Mouse (Mus musculus): ENCODE measurements around the gene Arhgef3. TPM values are rescaled to one million over a fixed set of nuclear protein-coding genes. Genes with fewer than 3 reads are reported as not detected.

The Arhgef3 gene
- total and polyA plus RNA-seq, 3 experiments = 6.7 to 15.2 (median 11.9) TPM

GRCm38 (mm10) chr14:27220297-27220696 is 105.6 kb downstream of the Arhgef3 start:
- Histone ChIP-seq H3K4me3 (ENCODE audit: low read depth, low read length) (no peak overlapping the region), H3K9me3 (replicated peaks) (no peaks in the 10 kb centered on the region), H3K27me3 (ENCODE audit: insufficient read depth, low read length) (no peaks in the 10 kb centered on the region), H3K36me3 (replicated peaks) (no peaks in the 10 kb centered on the region), H3K4me1 (ENCODE audit: insufficient read depth, low read depth, low read length) (no peaks in the 10 kb centered on the region)
- TF ChIP-seq GATA1 (IDR thresholded peaks at IDR 0.05; ENCODE audit: borderline replicate concordance, low read length) (no peak), CTCF (IDR thresholded peaks at IDR 0.05; ENCODE audit: low read depth, low read length) (no peak), TAL1 (conservative IDR thresholded peaks at IDR 0.05; ENCODE audit: low read depth, low read length) (no peak), POLR2AphosphoS5 (IDR thresholded peaks at IDR 0.05; ENCODE audit: insufficient replicate concordance, low read depth, low read length) (no peak), GATA2 (IDR thresholded peaks at IDR 0.05; ENCODE audit: borderline replicate concordance, low read depth, low read length) (no peak)
- DNase-seq (ENCODE audit: low spot score) = no peak
- no peak for ATAC-seq (ENCODE audit: extremely low read depth, insufficient number of reproducible peaks, low FRiP score, poor library complexity, severe bottlenecking)

- no peaks in the 10 kb centered on the region for H3K9me3 ChIP-seq (replicated peaks)
- no peak overlapping the region for H3K4me3 ChIP-seq (ENCODE audit: low read depth, low read length)
- no peaks in the 10 kb centered on the region for H3K4me1 ChIP-seq (ENCODE audit: insufficient read depth, low read depth, low read length)
- H3K36me3 ChIP-seq (replicated peaks) = no peaks in the 10 kb centered on the region
- DNase-seq (ENCODE audit: low spot score) (no peak), ATAC-seq (ENCODE audit: extremely low read depth, insufficient number of reproducible peaks, low FRiP score, poor library complexity, severe bottlenecking) (no peak)
- H3K27me3 ChIP-seq (ENCODE audit: insufficient read depth, low read length) = no peaks in the 10 kb centered on the region
- TF ChIP-seq CTCF (IDR thresholded peaks at IDR 0.05; ENCODE audit: low read depth, low read length) = no peak
- no peak for TF ChIP-seq GATA1 (IDR thresholded peaks at IDR 0.05; ENCODE audit: borderline replicate concordance, low read length)
- no peak for TF ChIP-seq POLR2AphosphoS5 (IDR thresholded peaks at IDR 0.05; ENCODE audit: insufficient replicate concordance, low read depth, low read length)
- no peak for TF ChIP-seq TAL1 (conservative IDR thresholded peaks at IDR 0.05; ENCODE audit: low read depth, low read length)
- TF ChIP-seq GATA2 (IDR thresholded peaks at IDR 0.05; ENCODE audit: borderline replicate concordance, low read depth, low read length) = no peak
Measured at GRCm38 (mm10) chr14:27224636-27225035, 109.9 kb downstream of the Arhgef3 start.

GRCm38 (mm10) chr14:27226288-27226687 is 111.6 kb downstream of the Arhgef3 start:
- no peaks in the 10 kb centered on the region for H3K27me3 ChIP-seq (ENCODE audit: insufficient read depth, low read length)
- H3K36me3 ChIP-seq (replicated peaks) = no peaks in the 10 kb centered on the region
- DNase-seq (ENCODE audit: low spot score) (no peak), ATAC-seq (ENCODE audit: extremely low read depth, insufficient number of reproducible peaks, low FRiP score, poor library complexity, severe bottlenecking) (no peak)
- no peak overlapping the region for H3K4me3 ChIP-seq (ENCODE audit: low read depth, low read length)
- TF ChIP-seq CTCF (IDR thresholded peaks at IDR 0.05; ENCODE audit: low read depth, low read length) = no peak
- TF ChIP-seq GATA1 (IDR thresholded peaks at IDR 0.05; ENCODE audit: borderline replicate concordance, low read length) = no peak
- TF ChIP-seq GATA2 (IDR thresholded peaks at IDR 0.05; ENCODE audit: borderline replicate concordance, low read depth, low read length) = no peak
- TF ChIP-seq POLR2AphosphoS5 (IDR thresholded peaks at IDR 0.05; ENCODE audit: insufficient replicate concordance, low read depth, low read length) = no peak
- TF ChIP-seq TAL1 (conservative IDR thresholded peaks at IDR 0.05; ENCODE audit: low read depth, low read length) = no peak
- no peaks in the 10 kb centered on the region for H3K4me1 ChIP-seq (ENCODE audit: insufficient read depth, low read depth, low read length)
- no peaks in the 10 kb centered on the region for H3K9me3 ChIP-seq (replicated peaks)

GRCm38 (mm10) chr14:27228288-27228687 is 113.6 kb downstream of the Arhgef3 start:
- Histone ChIP-seq H3K36me3 (replicated peaks) (no peaks in the 10 kb centered on the region), H3K4me3 (ENCODE audit: low read depth, low read length) (no peak overlapping the region), H3K9me3 (replicated peaks) (no peaks in the 10 kb centered on the region), H3K4me1 (ENCODE audit: insufficient read depth, low read depth, low read length) (no peaks in the 10 kb centered on the region), H3K27me3 (ENCODE audit: insufficient read depth, low read length) (no peaks in the 10 kb centered on the region)
- ATAC-seq (ENCODE audit: extremely low read depth, insufficient number of reproducible peaks, low FRiP score, poor library complexity, severe bottlenecking) = no peak
- TF ChIP-seq POLR2AphosphoS5 (IDR thresholded peaks at IDR 0.05; ENCODE audit: insufficient replicate concordance, low read depth, low read length) (no peak), CTCF (IDR thresholded peaks at IDR 0.05; ENCODE audit: low read depth, low read length) (no peak), GATA2 (IDR thresholded peaks at IDR 0.05; ENCODE audit: borderline replicate concordance, low read depth, low read length) (no peak), GATA1 (IDR thresholded peaks at IDR 0.05; ENCODE audit: borderline replicate concordance, low read length) (no peak), TAL1 (conservative IDR thresholded peaks at IDR 0.05; ENCODE audit: low read depth, low read length) (no peak)
- no peak for DNase-seq (ENCODE audit: low spot score)

GRCm38 (mm10) chr14:27228941-27229371 is 114.3 kb downstream of the Arhgef3 start:
- no peaks in the 10 kb centered on the region for H3K4me1 ChIP-seq (ENCODE audit: insufficient read depth, low read depth, low read length)
- H3K27me3 ChIP-seq (ENCODE audit: insufficient read depth, low read length) = no peaks in the 10 kb centered on the region
- H3K9me3 ChIP-seq (replicated peaks) = no peaks in the 10 kb centered on the region
- no peaks in the 10 kb centered on the region for H3K36me3 ChIP-seq (replicated peaks)
- no peak overlapping the region for H3K4me3 ChIP-seq (ENCODE audit: low read depth, low read length)
- no peak for DNase-seq (ENCODE audit: low spot score)
- TF ChIP-seq GATA2 (IDR thresholded peaks at IDR 0.05; ENCODE audit: borderline replicate concordance, low read depth, low read length) (no peak), CTCF (IDR thresholded peaks at IDR 0.05; ENCODE audit: low read depth, low read length) (no peak), GATA1 (IDR thresholded peaks at IDR 0.05; ENCODE audit: borderline replicate concordance, low read length) (no peak), TAL1 (conservative IDR thresholded peaks at IDR 0.05; ENCODE audit: low read depth, low read length) (no peak), POLR2AphosphoS5 (IDR thresholded peaks at IDR 0.05; ENCODE audit: insufficient replicate concordance, low read depth, low read length) (no peak)
- no peak for ATAC-seq (ENCODE audit: extremely low read depth, insufficient number of reproducible peaks, low FRiP score, poor library complexity, severe bottlenecking)

GRCm38 (mm10) chr14:27229441-27230147 is 114.9 kb downstream of the Arhgef3 start:
- DNase-seq (ENCODE audit: low spot score) (no peak), ATAC-seq (ENCODE audit: extremely low read depth, insufficient number of reproducible peaks, low FRiP score, poor library complexity, severe bottlenecking) (no peak)
- Histone ChIP-seq H3K27me3 (ENCODE audit: insufficient read depth, low read length) (no peaks in the 10 kb centered on the region), H3K4me1 (ENCODE audit: insufficient read depth, low read depth, low read length) (no peaks in the 10 kb centered on the region), H3K9me3 (replicated peaks) (no peaks in the 10 kb centered on the region), H3K4me3 (ENCODE audit: low read depth, low read length) (no peak overlapping the region), H3K36me3 (replicated peaks) (no peaks in the 10 kb centered on the region)
- TF ChIP-seq GATA2 (IDR thresholded peaks at IDR 0.05; ENCODE audit: borderline replicate concordance, low read depth, low read length) = no peak
- no peak for TF ChIP-seq CTCF (IDR thresholded peaks at IDR 0.05; ENCODE audit: low read depth, low read length)
- TF ChIP-seq POLR2AphosphoS5 (IDR thresholded peaks at IDR 0.05; ENCODE audit: insufficient replicate concordance, low read depth, low read length) = no peak
- TF ChIP-seq GATA1 (IDR thresholded peaks at IDR 0.05; ENCODE audit: borderline replicate concordance, low read length) = no peak
- no peak for TF ChIP-seq TAL1 (conservative IDR thresholded peaks at IDR 0.05; ENCODE audit: low read depth, low read length)

All from G1E (cell line).